Mouse (Mus musculus) spleen, adult 2 months (tissue): ENCODE results near the gene G6pc2. TPM values are rescaled to one million over a fixed set of nuclear protein-coding genes. Genes with fewer than 3 reads are reported as not detected.

Source experiments
- DNase-seq, 2 experiments: peaks; one replicate each; pipeline versions ENCODE4 v3.0.0 to v3.0.0-alpha.2; 2012 to 2021; ENCODE audit warnings: low spot score in 2 of 2, low read depth in 1 of 2
- H3K27ac ChIP-seq: fragments of 200-500 bp; 2 replicates; pipeline ENCODE4 v1.5.1; 2012; ENCODE audit warnings: low read length, inconsistent platforms; ENCODE audit not compliant: insufficient read depth
- H3K27me3 ChIP-seq: fragments of 200-500 bp; 2 replicates; pipeline ENCODE4 v1.6.1; 2012; ENCODE audit warnings: mild to moderate bottlenecking, moderate library complexity, low read length, inconsistent platforms; ENCODE audit not compliant: control insufficient read depth, insufficient read depth
- H3K36me3 ChIP-seq: fragments of 200-500 bp; 2 replicates; pipeline ENCODE4 v1.6.1; 2012; ENCODE audit warnings: mild to moderate bottlenecking, low read length, inconsistent platforms; ENCODE audit not compliant: control insufficient read depth, insufficient read depth
- H3K4me1 ChIP-seq: fragments of 200-500 bp; 2 replicates; pipeline ENCODE4 v1.6.1; 2011; ENCODE audit warnings: inconsistent platforms; ENCODE audit not compliant: control insufficient read depth, insufficient read depth, insufficient read length
- H3K4me3 ChIP-seq: fragments of 200-500 bp; 2 replicates; pipeline ENCODE4 v1.5.1; 2011; ENCODE audit warnings: mild to moderate bottlenecking, inconsistent platforms; ENCODE audit not compliant: insufficient read depth, insufficient read length; ENCODE audit errors: extremely low read depth
- CTCF ChIP-seq: fragments of 200-500 bp; IDR thresholded peaks from 2 replicates; pipeline ENCODE4 v1.5.1; 2011; ENCODE audit warnings: mild to moderate bottlenecking, inconsistent platforms; ENCODE audit not compliant: insufficient read depth, insufficient read length, insufficient replicate concordance; ENCODE audit errors: extremely low read depth
- POLR2A ChIP-seq: fragments of 200-500 bp; IDR thresholded peaks from 2 replicates; pipeline ENCODE4 v1.6.1; 2011; ENCODE audit warnings: low read depth, low read length, inconsistent platforms
- WGBS: fragments of 180-500 bp; shearing (Covaris S2); methylation state at CpG from one replicate; pipeline ENCODE4 v1.1.7; 2018; 5-methylcytosine and 5-hydroxymethylcytosine counted together
- polyA plus RNA-seq: library from polyadenylated mRNA; depleted of rRNA; stranded (reverse); fragments of >200 nt; gene quantifications from 2 replicates; pipeline ENCODE4 v1.2.3, GENCODE M21; 2012; rRNA removed

G6pc2 gene
- polyA plus RNA-seq = not detected in 2 replicates

- H3K36me3 ChIP-seq = no peaks in the 10 kb centered on the region
- WGBS = 80% methylated on average over 7 of the region's 7 CpGs
- DNase-seq = no peak
- no peak within 1 kb of the TSS for H3K27ac ChIP-seq
- no peaks in the 10 kb centered on the region for H3K4me1 ChIP-seq
- H3K27me3 ChIP-seq = no peaks in the 10 kb centered on the region; the same call in 1 of the 2 replicates
- H3K4me3 ChIP-seq = no peak within 1 kb of the TSS
- TF ChIP-seq CTCF (no peak), POLR2A (no peak)
Measured at GRCm38 (mm10) chr2:69210773-69211172, at the start of gene G6pc2. Gene G6pc2 (plus strand): TSS chr2:69211073.

DNA sequence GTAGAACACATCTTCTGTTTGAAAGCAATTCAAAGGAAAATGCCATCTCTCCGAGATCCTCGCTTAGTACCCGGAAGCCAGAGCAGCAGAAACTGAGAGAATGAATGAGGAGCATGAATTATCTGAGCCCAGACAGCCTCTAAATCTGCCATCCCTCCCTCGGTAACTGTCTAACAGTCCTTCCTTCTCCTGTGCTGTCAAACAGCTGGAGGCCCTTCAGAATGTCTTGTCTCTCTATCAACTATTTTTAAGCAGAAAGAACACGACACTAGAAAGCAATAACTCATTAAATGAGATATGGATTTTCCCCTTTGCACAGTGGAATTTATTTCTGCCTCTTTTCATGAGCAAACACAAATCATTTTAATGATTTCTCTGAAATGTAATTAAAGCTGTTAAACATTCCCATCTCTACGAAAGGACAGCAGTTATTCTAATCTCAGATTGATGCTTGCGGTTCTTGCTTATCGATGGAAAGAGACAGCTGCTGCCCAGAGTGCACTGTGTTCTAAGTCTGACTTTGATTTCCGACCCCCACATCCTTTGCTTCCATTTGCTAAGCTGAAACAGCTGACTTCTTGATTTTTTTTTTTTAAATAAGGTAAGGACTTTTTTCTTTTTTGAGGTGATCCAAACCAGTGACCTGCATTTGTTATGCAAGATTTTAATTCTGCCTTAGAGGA lies 40.3 kb upstream of the G6pc2 start:
- 78% methylated on average over 9 of the region's 9 CpGs for WGBS
- Histone ChIP-seq H3K4me3 (no peak overlapping the region), H3K27ac (no peak overlapping the region), H3K36me3 (no peaks in the 10 kb centered on the region), H3K27me3 (no peaks in the 10 kb centered on the region), H3K4me1 (no peaks in the 10 kb centered on the region)
- no peak for TF ChIP-seq CTCF
- no peak for TF ChIP-seq POLR2A
- DNase-seq = no peak

- no peak overlapping the region for H3K4me3 ChIP-seq
- no peak overlapping the region for H3K27ac ChIP-seq
- no peak for DNase-seq
- WGBS = 90% methylated on average over 5 of the region's 5 CpGs
- no peaks in the 10 kb centered on the region for H3K27me3 ChIP-seq
- no peaks in the 10 kb centered on the region for H3K36me3 ChIP-seq
- H3K4me1 ChIP-seq = no peaks in the 10 kb centered on the region
- TF ChIP-seq CTCF = no peak
- no peak for TF ChIP-seq POLR2A
Measured at GRCm38 (mm10) chr2:69175296-69175695, 35.6 kb upstream of the G6pc2 start.

GRCm38 (mm10) chr2:69179721-69180120 lies 31.2 kb upstream of the G6pc2 start:
- Histone ChIP-seq H3K36me3 (no peaks in the 10 kb centered on the region), H3K27me3 (no peaks in the 10 kb centered on the region), H3K4me3 (no peak overlapping the region), H3K4me1 (no peaks in the 10 kb centered on the region), H3K27ac (no peak overlapping the region)
- DNase-seq = no peak
- WGBS = 98% methylated on average over 4 of the region's 4 CpGs
- TF ChIP-seq POLR2A (no peak), CTCF (no peak)

DNA sequence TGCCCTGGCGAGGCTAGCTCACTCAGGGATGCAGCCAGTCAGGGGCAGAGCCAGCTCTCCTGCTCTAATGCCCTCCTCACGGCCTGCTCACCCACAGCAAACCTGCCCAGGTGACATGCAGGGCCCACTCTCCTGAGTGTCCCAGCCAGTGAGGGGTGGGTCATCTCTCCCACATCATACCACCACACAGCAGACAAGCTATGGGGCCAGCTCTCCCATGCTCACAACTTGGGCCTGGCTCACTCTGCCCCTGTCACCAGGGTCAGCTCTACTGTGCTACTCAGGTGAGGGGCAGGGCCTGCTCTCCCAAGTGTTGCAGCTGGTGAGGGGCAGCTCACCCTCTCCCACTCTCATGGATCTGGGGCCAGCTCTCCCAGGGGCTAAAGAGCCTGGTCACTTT lies 22.9 kb upstream of the G6pc2 start:
- H3K4me1 ChIP-seq = no peaks in the 10 kb centered on the region
- no peak for DNase-seq
- no peak for TF ChIP-seq POLR2A
- no peak for TF ChIP-seq CTCF
- H3K4me3 ChIP-seq = no peak overlapping the region
- no peaks in the 10 kb centered on the region for H3K36me3 ChIP-seq
- H3K27me3 ChIP-seq = no peaks in the 10 kb centered on the region
- H3K27ac ChIP-seq = no peak overlapping the region
- 90% methylated on average over 2 of the region's 2 CpGs for WGBS

DNA sequence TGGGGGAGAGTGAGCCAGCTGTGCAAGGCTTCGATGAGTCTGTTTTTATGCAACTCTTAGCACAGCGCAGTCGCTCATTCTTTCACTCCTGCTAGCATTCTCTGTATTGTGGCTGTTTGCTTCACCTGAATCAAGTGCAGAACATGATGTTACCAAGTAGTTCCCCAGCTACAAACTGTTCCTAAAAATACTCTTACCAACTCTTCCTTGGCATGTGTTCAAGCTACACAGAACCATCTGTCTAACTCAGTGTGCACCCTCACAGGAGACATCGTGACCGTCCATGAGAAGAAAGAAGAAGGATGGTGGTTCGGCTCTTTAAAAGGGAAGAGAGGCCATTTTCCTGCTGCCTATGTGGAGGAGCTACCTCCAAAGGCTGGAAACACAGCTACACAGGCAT lies 22.1 kb upstream of the G6pc2 start:
- H3K27me3 ChIP-seq = no peaks in the 10 kb centered on the region
- 68% methylated on average over 6 of the region's 6 CpGs for WGBS
- DNase-seq = no peak
- H3K4me3 ChIP-seq = no peak overlapping the region
- TF ChIP-seq POLR2A (no peak), CTCF (no peak)
- no peaks in the 10 kb centered on the region for H3K4me1 ChIP-seq
- H3K27ac ChIP-seq = no peak overlapping the region
- no peaks in the 10 kb centered on the region for H3K36me3 ChIP-seq

GRCm38 (mm10) chr2:69189222-69189621 lies 21.7 kb upstream of the G6pc2 start:
- Histone ChIP-seq H3K4me1 (no peaks in the 10 kb centered on the region), H3K4me3 (no peak overlapping the region), H3K36me3 (no peaks in the 10 kb centered on the region), H3K27me3 (no peaks in the 10 kb centered on the region), H3K27ac (no peak overlapping the region)
- no peak for TF ChIP-seq CTCF
- no peak for TF ChIP-seq POLR2A
- WGBS = 83% methylated on average over 4 of the region's 4 CpGs
- no peak for DNase-seq
